Mouse (Mus musculus) common myeloid progenitor, adult 5-6 weeks (primary cell): ENCODE data around the gene Stam2. TPM values are rescaled to one million over a fixed set of nuclear protein-coding genes. Genes with fewer than 3 reads are reported as not detected.

ENCODE experiments used
- ATAC-seq: replicated peaks from 2 replicates; pipeline ENCODE4 v1.8.0; 2016; ENCODE audit warnings: low read depth, mild to moderate bottlenecking, moderate TSS enrichment, inconsistent platforms; ENCODE audit not compliant: poor library complexity, severe bottlenecking
- total RNA-seq: library from RNA; stranded (forward); fragments of 200-1000, 187-1606 nt; gene quantifications from 2 replicates; pipeline ENCODE4 v1.2.3, GENCODE M21; 2017

Stam2 gene
- total RNA-seq, 1 experiment from 2014 or later: 17.4 TPM

DNA sequence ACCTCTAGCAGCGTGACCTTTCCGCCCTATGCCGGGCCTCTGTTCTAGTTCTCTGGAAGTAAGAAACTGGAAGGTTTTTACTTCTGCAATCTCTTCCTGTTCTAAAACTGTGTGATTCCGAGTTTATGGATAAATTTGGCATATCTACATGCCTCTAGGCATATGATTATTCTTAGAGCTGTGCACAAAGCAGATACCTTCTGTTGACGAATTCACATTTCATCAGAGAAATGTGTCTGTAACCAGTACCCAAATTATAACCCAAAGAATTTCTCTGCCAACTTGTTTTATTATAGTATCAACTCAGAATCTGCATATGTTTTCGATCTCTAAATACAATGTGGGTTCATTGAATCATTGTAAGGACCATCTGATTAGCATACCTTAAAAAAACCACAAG, 73.6 kb downstream of the Stam2 start:
- ATAC-seq: no peak

DNA sequence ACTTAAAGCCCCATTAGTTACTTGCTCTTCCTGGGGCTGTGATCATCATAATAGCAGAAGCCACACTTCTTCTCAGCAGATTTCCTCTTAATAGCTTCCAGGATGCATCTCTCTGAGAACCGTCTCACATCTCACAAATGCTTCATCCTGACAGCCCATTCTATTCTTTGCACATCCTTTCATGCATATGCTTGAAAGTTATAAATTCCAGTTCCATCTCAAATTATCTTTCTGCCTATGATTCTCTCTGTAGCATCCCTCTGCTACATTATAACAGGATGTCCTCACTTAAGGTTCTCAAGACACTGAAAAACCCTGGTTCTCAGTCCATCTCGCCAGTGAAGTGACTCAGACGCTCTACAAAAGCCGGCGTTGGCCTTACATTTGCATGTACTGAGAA, 85.4 kb downstream of the Stam2 start:
- no peak for ATAC-seq

DNA sequence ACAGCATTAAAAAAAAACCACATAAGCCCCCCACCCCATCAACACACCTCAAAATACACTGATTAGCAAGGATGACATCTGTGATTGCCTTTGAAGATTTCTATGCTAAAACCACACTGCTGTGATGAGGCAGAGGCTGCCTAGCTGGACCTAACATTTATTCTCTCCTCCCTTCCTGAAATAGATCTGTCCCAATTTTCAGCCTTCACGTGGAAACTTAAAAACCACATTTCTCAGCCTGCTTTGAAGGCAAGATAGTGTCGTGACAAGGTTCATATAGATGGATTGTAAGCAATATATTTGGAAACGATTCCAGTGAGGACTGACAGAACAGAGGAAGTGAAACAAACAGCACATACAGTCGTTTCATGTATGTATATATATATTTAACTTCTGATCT, 87.5 kb downstream of the Stam2 start:
- no peak for ATAC-seq

DNA sequence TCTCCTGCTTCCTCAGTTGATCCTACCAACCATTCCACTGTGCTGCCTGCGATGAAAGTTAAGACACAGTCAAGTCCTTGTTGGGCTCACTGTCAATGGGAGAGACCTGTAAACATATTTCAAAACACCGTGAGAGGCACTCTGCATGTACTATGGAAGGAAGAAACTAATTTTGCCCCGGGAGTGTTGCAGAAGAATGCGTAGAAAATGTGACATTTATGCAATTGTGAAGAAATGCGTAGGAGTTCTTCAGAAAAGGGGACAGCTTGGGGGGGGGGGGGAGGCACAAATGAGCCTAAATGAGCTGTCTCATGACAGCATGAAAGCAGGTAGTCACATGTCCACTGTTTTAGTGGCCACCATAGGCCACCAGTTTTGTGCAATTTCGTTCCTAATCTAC, 90.5 kb downstream of the Stam2 start:
- ATAC-seq: no peak

DNA sequence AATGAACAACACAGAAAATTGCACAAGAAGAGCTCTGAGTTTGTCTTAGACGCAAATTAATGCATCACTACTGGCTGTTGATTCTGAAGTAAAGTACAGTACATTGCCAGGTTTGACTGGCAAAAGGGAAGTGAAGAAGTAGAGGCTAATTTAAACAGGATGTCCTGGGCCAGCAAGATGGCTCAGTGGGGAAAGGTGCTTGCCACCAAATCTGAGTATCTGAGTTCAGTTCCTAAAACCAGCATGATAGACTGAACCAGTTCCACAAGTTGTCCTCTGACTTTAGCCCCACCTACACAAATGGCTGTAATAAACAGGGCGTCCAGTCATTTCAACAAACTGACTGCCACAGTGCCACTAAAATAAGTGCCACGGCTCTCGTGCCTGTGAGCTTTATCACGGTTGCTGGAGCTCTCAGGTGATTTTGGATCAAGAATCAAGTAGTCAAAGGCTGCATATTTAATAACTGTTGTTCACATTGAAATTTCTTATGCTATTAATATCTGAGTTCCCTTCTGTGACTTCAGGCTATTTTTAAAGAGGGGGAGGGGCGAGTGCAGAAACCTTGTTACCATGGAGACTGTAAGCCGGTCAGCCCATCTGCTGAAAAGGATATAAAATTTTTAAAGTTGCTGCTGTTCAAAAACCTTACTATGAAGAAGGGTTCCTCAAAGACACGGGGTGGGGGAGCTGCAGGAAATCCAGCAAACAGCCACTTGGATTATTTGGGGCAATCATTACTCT, 94.7 kb downstream of the Stam2 start:
- no peak for ATAC-seq

DNA sequence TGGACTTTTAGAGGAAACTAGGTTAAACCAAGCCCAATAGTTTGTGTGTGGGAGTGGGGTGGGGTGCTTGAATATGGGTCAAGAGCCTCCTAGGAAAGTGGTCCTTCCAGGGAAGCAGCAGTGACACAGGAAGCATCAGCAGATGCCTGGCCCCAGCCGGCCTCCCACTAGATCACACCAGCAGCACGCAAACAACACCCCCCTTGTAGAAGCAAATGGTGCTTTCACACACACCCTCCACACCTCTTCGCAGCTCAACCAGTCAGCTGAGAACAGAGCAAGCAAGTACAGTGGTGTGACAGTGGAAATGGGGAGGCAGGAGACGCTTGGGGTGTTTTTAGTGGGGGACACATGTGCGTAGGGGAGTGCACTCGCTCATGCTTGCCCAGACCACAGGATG, 98.4 kb downstream of the Stam2 start:
- no peak for ATAC-seq

Other genes with a start within 250 kb of the Stam2 start
- not detected in 2 replicates for gene Cacnb4, start 65.5 kb downstream of the Stam2 start, total RNA-seq
- 3.5 and 5.8 TPM in 2 replicates for gene Fmnl2, start 115.6 kb upstream of the Stam2 start, total RNA-seq